Mouse (Mus musculus) neural tube, embryonic 12.5 days (tissue): ENCODE measurements at regions not wholly inside any gene's neighbourhood (a gene's known extent, or its start where the extent isn't known, plus 50 kb on each side); places are given as distances from the start of the nearest gene placed in this dataset.

Experiments used
- ATAC-seq: fragments of 200-750 bp; cut with Nextera tagmentation; 2 replicates; pipeline ENCODE4 v1.8.0; 2017; ENCODE audit warnings: low read depth, mild to moderate bottlenecking, moderate TSS enrichment, moderate library complexity; ENCODE audit not compliant: low FRiP score
- H3K27ac ChIP-seq: fragments of 300-500 bp; sonication (generic); 2 replicates; pipeline ENCODE4 v1.5.1; 2016
- H3K27me3 ChIP-seq: fragments of 300-500 bp; sonication (generic); replicated peaks from 2 replicates; pipeline ENCODE4 v1.6.1; 2016; ENCODE audit warnings: mild to moderate bottlenecking
- H3K36me3 ChIP-seq: fragments of 300-500 bp; sonication (generic); 2 replicates; pipeline ENCODE4 v1.6.1; 2016; ENCODE audit warnings: mild to moderate bottlenecking
- H3K4me1 ChIP-seq: fragments of 300-500 bp; sonication (generic); 2 replicates; pipeline ENCODE4 v1.6.1; 2016
- H3K4me2 ChIP-seq: fragments of 300-500 bp; sonication (generic); replicated peaks from 2 replicates; pipeline ENCODE4 v1.6.1; 2016; ENCODE audit warnings: mild to moderate bottlenecking
- H3K4me3 ChIP-seq: fragments of 300-500 bp; sonication (generic); 2 replicates; pipeline ENCODE4 v1.5.1; 2016
- H3K9ac ChIP-seq: fragments of 300-500 bp; sonication (generic); 2 replicates; pipeline ENCODE4 v1.6.1; 2016; ENCODE audit warnings: mild to moderate bottlenecking
- H3K9me3 ChIP-seq: fragments of 300-500 bp; sonication (generic); 2 replicates; pipeline ENCODE4 v1.6.1; 2016; ENCODE audit warnings: mild to moderate bottlenecking
- WGBS: fragments of 180-500 bp; shearing (Covaris S2); methylation state at CpG from one replicate; pipeline ENCODE4 v1.1.7; 2016; 5-methylcytosine and 5-hydroxymethylcytosine counted together

GRCm38 (mm10) chr3:119862194-119862957 lies 78.1 kb upstream of the Ptbp2 start:
- Histone ChIP-seq H3K27ac (no peak overlapping the region), H3K4me1 (no peaks in the 10 kb centered on the region), H3K27me3 (no peaks in the 10 kb centered on the region), H3K4me3 (no peak overlapping the region), H3K4me2 (no peak overlapping the region), H3K9me3 (no peaks in the 10 kb centered on the region), H3K36me3 (no peaks in the 10 kb centered on the region), H3K9ac (no peak overlapping the region)
- 86% methylated on average over 7 of the region's 7 CpGs for WGBS
- no peak for ATAC-seq
